Mouse (Mus musculus) erythroblast, embryonic 14.5 days (primary cell): ENCODE data around the gene Col23a1.

Source experiments
- GATA1 ChIP-seq: IDR thresholded peaks from 2 replicates; pipeline ENCODE4 v1.6.1; 2012; ENCODE audit warnings: low read length, inconsistent platforms, mixed read lengths
- TAL1 ChIP-seq: IDR thresholded peaks from 3 replicates; pipeline ENCODE4 v1.6.1; 2012; ENCODE audit warnings: low read length, inconsistent platforms, mixed read lengths

- TF ChIP-seq TAL1: no peak
- no peak for TF ChIP-seq GATA1
These were observed 56.1 kb downstream of the Col23a1 start for GRCm38 (mm10) chr11:51345481-51346465.
